Mouse (Mus musculus): Measurements from ENCODE around the gene Pank3. TPM values are rescaled to one million over a fixed set of nuclear protein-coding genes. Genes with fewer than 3 reads are reported as not detected.

Gene Pank3
- polyA plus RNA-seq (2014; fragmentation: Nextera tagmentation; extraction: Ambion mirVana), result 22.6 and 26.3 TPM in 2 replicates

DNA sequence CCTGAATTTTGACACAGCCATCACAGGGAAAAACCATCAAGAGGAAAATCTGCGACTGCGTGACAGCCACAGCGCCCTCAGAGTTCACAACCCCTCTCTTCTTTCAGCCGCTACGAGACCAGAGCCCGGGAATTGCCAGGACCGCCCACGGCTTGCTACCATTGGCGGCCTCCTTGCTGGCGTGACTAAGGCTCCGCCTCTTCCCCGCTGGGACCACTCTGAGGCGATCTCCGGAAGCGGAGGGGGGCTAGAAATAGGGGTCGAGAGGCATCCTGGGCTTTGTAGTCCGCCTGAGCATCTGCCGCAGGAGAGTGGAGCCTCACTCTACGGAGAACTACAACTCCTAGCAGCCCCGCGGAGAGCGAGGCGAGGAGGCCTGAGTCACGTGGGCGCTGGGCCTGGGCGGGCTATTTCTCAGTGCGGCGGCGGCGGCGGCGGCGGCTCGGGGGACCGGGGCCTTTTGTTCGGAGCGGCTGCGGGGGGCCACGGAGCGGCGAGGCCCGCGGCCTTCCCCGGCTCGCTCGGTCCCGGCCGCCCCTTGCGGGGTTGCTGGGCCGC, at the start of gene Pank3:
Pank3 (plus strand) TSS at position 297 of the 558 bp plus-strand sequence.
- under 1% methylated on average over 46 of the region's 50 CpGs for WGBS
- Histone ChIP-seq H3K9ac (replicated peaks; ENCODE audit: low read depth, low read length) (peak within 1 kb of the TSS; percentile 86), H3K36me3 (ENCODE audit: control insufficient read depth, insufficient read depth, low read length) (no peaks in the 10 kb centered on the region), H3K4me3 (ENCODE audit: low read depth, low read length) (peak within 1 kb of the TSS; percentile 93), H3K9me3 (ENCODE audit: control insufficient read depth, low read depth, low read length) (no peaks in the 10 kb centered on the region), H3K4me2 (replicated peaks; ENCODE audit: low read depth, low read length) (peak within 1 kb of the TSS; percentile 52), H3K27ac (ENCODE audit: low read length) (peak within 1 kb of the TSS; percentile 97), H3K27me3 (ENCODE audit: control insufficient read depth, insufficient read depth, low read length) (no peaks in the 10 kb centered on the region), H3K4me1 (ENCODE audit: control insufficient read depth, insufficient read depth, low read length) (peaks cover 8% of the 10 kb centered on the region; the same call in 1 of the 2 replicates)
- ATAC-seq (ENCODE audit: insufficient number of reproducible peaks, insufficient read depth, low FRiP score, low read depth), result peak; percentile 100

DNA sequence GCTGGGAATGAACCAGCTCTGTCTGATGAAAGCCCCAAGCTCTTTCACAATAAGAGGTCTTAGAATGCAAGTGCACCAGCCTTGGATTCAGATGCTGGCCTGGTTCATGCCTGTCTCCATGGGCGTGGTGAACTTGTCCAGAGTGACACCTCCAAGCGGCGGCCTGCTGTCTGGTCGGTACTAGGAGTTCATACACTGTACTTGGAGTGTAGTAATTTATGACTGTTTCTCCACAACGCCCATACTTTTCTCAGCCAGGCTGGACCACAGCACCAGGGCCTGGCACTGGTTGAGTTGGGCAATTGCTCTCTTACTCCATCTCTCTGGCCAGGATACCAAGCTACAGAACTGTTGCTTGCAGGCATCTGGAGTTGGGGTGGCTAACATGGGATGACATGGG, 45.4 kb upstream of the Pank3 start:
- no peak overlapping the region for H3K9ac ChIP-seq (replicated peaks; ENCODE audit: low read depth, low read length)
- no peaks in the 10 kb centered on the region for H3K27me3 ChIP-seq (ENCODE audit: control insufficient read depth, insufficient read depth, low read length)
- H3K27ac ChIP-seq (ENCODE audit: low read length), result no peak overlapping the region
- no peak for ATAC-seq (ENCODE audit: insufficient number of reproducible peaks, insufficient read depth, low FRiP score, low read depth)
- H3K4me3 ChIP-seq (ENCODE audit: low read depth, low read length), result no peak overlapping the region
- H3K9me3 ChIP-seq (ENCODE audit: control insufficient read depth, low read depth, low read length), result no peaks in the 10 kb centered on the region
- no peak overlapping the region for H3K4me2 ChIP-seq (replicated peaks; ENCODE audit: low read depth, low read length)
- WGBS, result 80% methylated on average over 5 of the region's 5 CpGs
- no peaks in the 10 kb centered on the region for H3K36me3 ChIP-seq (ENCODE audit: control insufficient read depth, insufficient read depth, low read length)
- H3K4me1 ChIP-seq (ENCODE audit: control insufficient read depth, insufficient read depth, low read length), result no peaks in the 10 kb centered on the region

DNA sequence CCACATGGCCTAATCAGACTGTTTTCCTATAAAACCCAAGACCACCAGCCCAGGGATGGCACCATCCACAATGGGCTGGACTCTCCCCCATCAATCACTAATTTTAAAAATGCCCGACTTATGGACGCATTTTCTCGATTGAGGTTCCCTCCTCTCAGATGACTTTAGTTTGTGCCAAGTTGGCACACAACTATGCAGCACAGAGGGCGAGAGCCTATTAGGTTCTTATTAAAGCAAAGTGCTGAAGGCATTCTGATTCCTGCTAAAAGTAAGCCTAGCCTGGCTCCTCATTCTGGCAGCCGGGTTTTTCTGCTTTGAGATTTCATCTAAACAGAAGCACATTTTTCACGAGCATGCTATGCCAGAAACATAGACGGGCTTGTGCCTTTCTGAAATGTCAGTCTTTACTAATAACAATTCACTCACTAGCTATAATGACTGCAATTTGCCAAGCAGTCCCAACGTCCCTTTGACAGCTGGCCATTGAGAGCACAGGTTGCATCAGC, 42.9 kb upstream of the Pank3 start:
- Histone ChIP-seq H3K9ac (replicated peaks; ENCODE audit: low read depth, low read length) (no peak overlapping the region), H3K4me3 (ENCODE audit: low read depth, low read length) (no peak overlapping the region), H3K36me3 (ENCODE audit: control insufficient read depth, insufficient read depth, low read length) (no peaks in the 10 kb centered on the region), H3K4me2 (replicated peaks; ENCODE audit: low read depth, low read length) (no peak overlapping the region), H3K27me3 (ENCODE audit: control insufficient read depth, insufficient read depth, low read length) (no peaks in the 10 kb centered on the region), H3K27ac (ENCODE audit: low read length) (no peak overlapping the region), H3K9me3 (ENCODE audit: control insufficient read depth, low read depth, low read length) (no peaks in the 10 kb centered on the region), H3K4me1 (ENCODE audit: control insufficient read depth, insufficient read depth, low read length) (0 out of 2 replicates have a peak, but pooled peaks cover 3% of the 10 kb centered on the region)
- 75% methylated on average over 8 of the region's 8 CpGs for WGBS
- no peak for ATAC-seq (ENCODE audit: insufficient number of reproducible peaks, insufficient read depth, low FRiP score, low read depth)

DNA sequence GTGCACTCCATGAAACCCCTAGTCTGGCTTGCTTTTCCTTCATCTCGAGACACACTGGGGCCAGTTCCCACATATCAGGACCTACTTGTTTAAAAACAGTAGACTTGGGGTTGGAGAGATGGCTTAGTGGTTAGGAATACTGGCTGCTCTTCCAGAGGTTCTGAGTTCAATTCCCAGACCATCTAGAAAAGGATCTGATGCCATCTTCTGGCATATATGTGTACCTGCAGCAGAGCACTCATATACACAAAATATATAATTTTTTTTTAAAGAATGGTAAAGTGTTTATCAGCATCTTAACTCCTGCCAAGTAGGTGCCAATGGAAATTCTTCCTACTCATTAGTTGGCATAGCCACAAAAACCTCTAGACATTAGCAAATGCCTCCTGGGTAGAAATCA, 41.1 kb upstream of the Pank3 start:
- no peak overlapping the region for H3K9ac ChIP-seq (replicated peaks; ENCODE audit: low read depth, low read length)
- H3K36me3 ChIP-seq (ENCODE audit: control insufficient read depth, insufficient read depth, low read length), result no peaks in the 10 kb centered on the region
- no peaks in the 10 kb centered on the region for H3K27me3 ChIP-seq (ENCODE audit: control insufficient read depth, insufficient read depth, low read length)
- 92% methylated on average over 1 of the region's 1 CpGs for WGBS
- no peak for ATAC-seq (ENCODE audit: insufficient number of reproducible peaks, insufficient read depth, low FRiP score, low read depth)
- no peak overlapping the region for H3K27ac ChIP-seq (ENCODE audit: low read length)
- no peak overlapping the region for H3K4me2 ChIP-seq (replicated peaks; ENCODE audit: low read depth, low read length)
- 0 out of 2 replicates have a peak, but pooled peaks cover 3% of the 10 kb centered on the region for H3K4me1 ChIP-seq (ENCODE audit: control insufficient read depth, insufficient read depth, low read length)
- no peak overlapping the region for H3K4me3 ChIP-seq (ENCODE audit: low read depth, low read length)
- no peaks in the 10 kb centered on the region for H3K9me3 ChIP-seq (ENCODE audit: control insufficient read depth, low read depth, low read length)

DNA sequence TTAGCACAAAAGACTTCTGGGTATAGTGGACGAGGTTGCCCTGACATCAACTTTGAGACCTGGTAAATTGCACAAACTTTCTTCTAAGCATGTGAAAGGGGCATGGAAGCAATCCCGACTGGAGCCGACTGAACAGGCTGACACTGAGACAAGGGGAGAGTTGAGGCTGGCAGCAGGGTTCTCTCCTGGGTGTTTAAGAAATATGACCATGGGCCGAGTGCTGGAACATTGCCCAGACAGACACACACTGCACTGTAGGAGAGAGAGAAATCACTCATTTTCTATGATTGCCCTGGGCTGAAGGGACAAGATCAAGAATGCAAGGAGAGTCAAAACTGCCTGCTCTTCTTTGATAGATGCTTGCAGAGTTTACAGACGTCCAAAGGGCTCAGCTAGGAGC, 40.1 kb upstream of the Pank3 start:
- Histone ChIP-seq H3K4me1 (ENCODE audit: control insufficient read depth, insufficient read depth, low read length) (0 out of 2 replicates have a peak, but pooled peaks cover 3% of the 10 kb centered on the region), H3K9ac (replicated peaks; ENCODE audit: low read depth, low read length) (no peak overlapping the region), H3K4me2 (replicated peaks; ENCODE audit: low read depth, low read length) (no peak overlapping the region), H3K27me3 (ENCODE audit: control insufficient read depth, insufficient read depth, low read length) (no peaks in the 10 kb centered on the region), H3K36me3 (ENCODE audit: control insufficient read depth, insufficient read depth, low read length) (no peaks in the 10 kb centered on the region), H3K27ac (ENCODE audit: low read length) (no peak overlapping the region), H3K4me3 (ENCODE audit: low read depth, low read length) (no peak overlapping the region), H3K9me3 (ENCODE audit: control insufficient read depth, low read depth, low read length) (no peaks in the 10 kb centered on the region)
- ATAC-seq (ENCODE audit: insufficient number of reproducible peaks, insufficient read depth, low FRiP score, low read depth), result no peak
- WGBS, result 33% methylated on average over 5 of the region's 5 CpGs

DNA sequence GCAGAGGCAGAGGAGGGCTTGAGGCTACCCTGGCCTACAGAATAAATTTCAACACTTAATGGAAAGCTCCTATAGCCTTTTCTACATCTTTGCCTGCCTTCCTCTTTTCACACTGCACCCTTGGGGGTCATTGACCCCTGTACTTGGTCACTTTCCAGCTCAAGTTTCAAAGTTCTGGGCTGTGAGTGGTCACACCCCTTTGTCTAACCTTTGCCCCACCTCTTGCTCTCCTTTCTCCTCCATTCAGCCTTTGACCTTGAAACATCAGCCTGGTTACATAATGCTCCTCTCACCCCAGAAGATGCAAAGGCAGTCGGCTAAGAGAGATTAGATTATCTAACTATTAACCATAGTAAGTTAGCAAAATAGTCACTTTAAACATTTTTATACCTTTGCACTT, 36.9 kb upstream of the Pank3 start:
- no peak for ATAC-seq (ENCODE audit: insufficient number of reproducible peaks, insufficient read depth, low FRiP score, low read depth)
- no peak overlapping the region for H3K4me3 ChIP-seq (ENCODE audit: low read depth, low read length)
- H3K4me2 ChIP-seq (replicated peaks; ENCODE audit: low read depth, low read length), result no peak overlapping the region
- H3K9me3 ChIP-seq (ENCODE audit: control insufficient read depth, low read depth, low read length), result no peaks in the 10 kb centered on the region
- no peaks in the 10 kb centered on the region for H3K27me3 ChIP-seq (ENCODE audit: control insufficient read depth, insufficient read depth, low read length)
- H3K27ac ChIP-seq (ENCODE audit: low read length), result no peak overlapping the region
- 0 out of 2 replicates have a peak, but pooled peaks cover 3% of the 10 kb centered on the region for H3K4me1 ChIP-seq (ENCODE audit: control insufficient read depth, insufficient read depth, low read length)
- H3K36me3 ChIP-seq (ENCODE audit: control insufficient read depth, insufficient read depth, low read length), result no peaks in the 10 kb centered on the region
- H3K9ac ChIP-seq (replicated peaks; ENCODE audit: low read depth, low read length), result no peak overlapping the region
- 52% methylated on average over 1 of the region's 1 CpGs for WGBS

DNA sequence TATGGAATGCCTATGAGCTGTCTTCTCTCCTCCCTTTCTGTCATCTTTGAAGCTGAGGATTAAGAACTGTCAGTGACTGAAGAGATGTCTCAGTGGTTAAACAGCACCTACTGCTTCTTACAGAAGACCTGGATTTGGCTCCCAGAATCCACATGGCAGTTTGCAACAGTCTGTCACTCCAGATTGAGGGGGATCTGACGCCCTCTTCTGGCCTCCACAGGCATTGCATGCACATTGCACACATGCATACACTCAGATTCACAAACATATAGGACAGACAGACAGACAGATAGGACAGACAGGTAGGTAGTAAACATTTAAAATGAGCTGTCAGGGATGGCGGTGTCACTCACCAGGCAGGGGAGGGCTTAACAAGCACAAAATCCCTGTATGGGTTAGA, 32.5 kb upstream of the Pank3 start:
- H3K4me1 ChIP-seq (ENCODE audit: control insufficient read depth, insufficient read depth, low read length), result no peaks in the 10 kb centered on the region
- no peaks in the 10 kb centered on the region for H3K27me3 ChIP-seq (ENCODE audit: control insufficient read depth, insufficient read depth, low read length)
- no peak overlapping the region for H3K4me3 ChIP-seq (ENCODE audit: low read depth, low read length)
- H3K9ac ChIP-seq (replicated peaks; ENCODE audit: low read depth, low read length), result no peak overlapping the region
- H3K27ac ChIP-seq (ENCODE audit: low read length), result no peak overlapping the region
- no peak overlapping the region for H3K4me2 ChIP-seq (replicated peaks; ENCODE audit: low read depth, low read length)
- no peaks in the 10 kb centered on the region for H3K9me3 ChIP-seq (ENCODE audit: control insufficient read depth, low read depth, low read length)
- no peaks in the 10 kb centered on the region for H3K36me3 ChIP-seq (ENCODE audit: control insufficient read depth, insufficient read depth, low read length)
- 62% methylated on average over 2 of the region's 2 CpGs for WGBS
- ATAC-seq (ENCODE audit: insufficient number of reproducible peaks, insufficient read depth, low FRiP score, low read depth), result no peak

DNA sequence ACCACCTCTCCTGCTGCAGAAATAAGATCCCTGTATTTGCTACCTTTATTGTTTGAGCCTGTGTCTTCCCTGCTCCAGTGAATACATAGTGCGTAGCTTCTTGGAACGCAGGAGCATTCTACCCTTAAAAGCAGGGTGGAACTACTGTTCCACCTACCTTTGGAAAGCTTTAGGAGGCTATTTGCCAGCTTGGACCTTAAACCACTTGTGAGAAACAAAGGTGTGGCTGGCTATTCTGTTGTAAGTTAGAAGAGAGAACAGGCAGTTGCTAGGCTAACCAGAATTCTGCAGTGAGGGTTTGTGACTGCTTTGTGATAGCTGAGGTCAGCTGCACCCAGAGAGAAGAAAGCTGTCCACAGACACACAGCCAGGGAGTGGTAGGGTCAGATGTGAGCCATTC, 32.0 kb upstream of the Pank3 start:
- no peaks in the 10 kb centered on the region for H3K27me3 ChIP-seq (ENCODE audit: control insufficient read depth, insufficient read depth, low read length)
- no peaks in the 10 kb centered on the region for H3K36me3 ChIP-seq (ENCODE audit: control insufficient read depth, insufficient read depth, low read length)
- no peak overlapping the region for H3K27ac ChIP-seq (ENCODE audit: low read length)
- no peak for ATAC-seq (ENCODE audit: insufficient number of reproducible peaks, insufficient read depth, low FRiP score, low read depth)
- no peaks in the 10 kb centered on the region for H3K4me1 ChIP-seq (ENCODE audit: control insufficient read depth, insufficient read depth, low read length)
- no peaks in the 10 kb centered on the region for H3K9me3 ChIP-seq (ENCODE audit: control insufficient read depth, low read depth, low read length)
- no peak overlapping the region for H3K9ac ChIP-seq (replicated peaks; ENCODE audit: low read depth, low read length)
- H3K4me2 ChIP-seq (replicated peaks; ENCODE audit: low read depth, low read length), result no peak overlapping the region
- 92% methylated on average over 2 of the region's 2 CpGs for WGBS
- no peak overlapping the region for H3K4me3 ChIP-seq (ENCODE audit: low read depth, low read length)

DNA sequence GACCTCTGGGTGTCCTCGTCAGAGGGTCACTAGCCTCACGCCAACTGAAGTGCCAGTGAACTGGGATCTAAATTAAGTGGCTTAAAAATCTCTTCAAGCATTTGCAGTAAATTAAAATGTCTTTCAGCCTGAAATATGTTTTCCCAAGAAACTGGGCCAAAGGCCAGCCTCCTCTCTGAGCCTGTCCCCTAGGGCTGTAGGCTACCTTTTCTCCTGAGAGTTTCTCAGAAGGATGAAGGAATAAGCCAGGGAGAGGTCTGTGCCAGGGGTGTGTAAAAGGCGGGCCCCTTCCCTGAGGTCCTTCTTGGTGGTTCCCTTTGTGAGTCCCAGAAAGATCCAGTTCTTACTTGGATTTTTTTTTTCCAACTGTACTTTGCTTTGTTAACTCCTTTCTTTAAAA, 31.2 kb upstream of the Pank3 start:
- Histone ChIP-seq H3K9ac (replicated peaks; ENCODE audit: low read depth, low read length) (no peak overlapping the region), H3K4me2 (replicated peaks; ENCODE audit: low read depth, low read length) (no peak overlapping the region), H3K4me1 (ENCODE audit: control insufficient read depth, insufficient read depth, low read length) (no peaks in the 10 kb centered on the region), H3K27ac (ENCODE audit: low read length) (no peak overlapping the region), H3K27me3 (ENCODE audit: control insufficient read depth, insufficient read depth, low read length) (no peaks in the 10 kb centered on the region), H3K9me3 (ENCODE audit: control insufficient read depth, low read depth, low read length) (no peaks in the 10 kb centered on the region), H3K36me3 (ENCODE audit: control insufficient read depth, insufficient read depth, low read length) (no peaks in the 10 kb centered on the region), H3K4me3 (ENCODE audit: low read depth, low read length) (no peak overlapping the region)
- WGBS, result 79% methylated on average over 3 of the region's 3 CpGs
- ATAC-seq (ENCODE audit: insufficient number of reproducible peaks, insufficient read depth, low FRiP score, low read depth), result no peak

All from stomach, embryonic 14.5 days (tissue).